Mouse (Mus musculus) heart, adult 2 months (tissue): ENCODE measurements around the gene Cxcl13. TPM values are rescaled to one million over a fixed set of nuclear protein-coding genes. Genes with fewer than 3 reads are reported as not detected.

ENCODE experiments used
- DNase-seq, 2 experiments: peaks; one replicate each; pipeline ENCODE4 v3.0.0; 2021
- H3K27ac ChIP-seq: fragments of 200-600 bp; 2 replicates; pipeline ENCODE4 v1.8.1; 2022
- H3K27me3 ChIP-seq: fragments of 200-500 bp; 2 replicates; pipeline ENCODE4 v1.6.1; 2012; ENCODE audit warnings: mild to moderate bottlenecking, low read length, inconsistent platforms, mixed read lengths; ENCODE audit not compliant: control insufficient read depth, insufficient read depth
- H3K36me3 ChIP-seq: fragments of 200-500 bp; 2 replicates; pipeline ENCODE4 v1.6.1; 2012; ENCODE audit warnings: low read length, inconsistent platforms; ENCODE audit not compliant: control insufficient read depth, insufficient read depth
- H3K4me1 ChIP-seq: fragments of 200-500 bp; 2 replicates; pipeline ENCODE4 v1.6.1; 2011; ENCODE audit warnings: low read length; ENCODE audit not compliant: control insufficient read depth, insufficient read depth
- H3K4me3 ChIP-seq: fragments of 200-600 bp; 2 replicates; pipeline ENCODE4 v1.8.1; 2022
- H3K79me2 ChIP-seq: fragments of 200-500 bp; replicated peaks from 2 replicates; pipeline ENCODE4 v1.6.1; 2012; ENCODE audit warnings: mild to moderate bottlenecking, inconsistent platforms, low read length, moderate library complexity, mixed read lengths; ENCODE audit not compliant: control insufficient read depth, insufficient read depth
- H3K9ac ChIP-seq: fragments of 200-500 bp; 2 replicates; pipeline ENCODE4 v1.6.1; 2012; ENCODE audit warnings: low read depth, mild to moderate bottlenecking, control low read depth, inconsistent platforms, low read length, mixed read lengths
- CTCF ChIP-seq: fragments of 200-600 bp; IDR thresholded peaks from 2 replicates; pipeline ENCODE4 v1.8.1; 2022; ENCODE audit warnings: antibody characterized with exemption, mild to moderate bottlenecking, moderate library complexity
- EP300 ChIP-seq: fragments of 200-500 bp; IDR thresholded peaks from 2 replicates; pipeline ENCODE4 v1.6.1; 2011; ENCODE audit warnings: low read depth, low read length, control low read depth; ENCODE audit not compliant: insufficient read depth
- POLR2A ChIP-seq: fragments of 200-500 bp; IDR thresholded peaks from 2 replicates; pipeline ENCODE4 v1.6.1; 2011; ENCODE audit warnings: mild to moderate bottlenecking, low read depth, low read length, control low read depth; ENCODE audit not compliant: insufficient read depth
- WGBS: fragments of 180-500 bp; shearing (Covaris S2); methylation state at CpG from one replicate; pipeline ENCODE4 v1.1.7; 2018; 5-methylcytosine and 5-hydroxymethylcytosine counted together
- intact Hi-C: fragments of 180-260 bp; cut with DNase I; formaldehyde crosslinking; loops from one replicate; pipeline ENCODE4 v1.15.1; 2025
- polyA plus RNA-seq: library from polyadenylated mRNA; depleted of rRNA; stranded (reverse); fragments of >200 nt; gene quantifications from 2 replicates; pipeline ENCODE4 v1.2.3, GENCODE M21; 2012
- total RNA-seq, 2 experiments: library from RNA; stranded (reverse); gene quantifications; 2 replicates each; pipeline ENCODE4 v1.2.3; 2021

Cxcl13 gene
- total and polyA plus RNA-seq, 3 experiments, result 1.5 to 2.7 (median 1.6) TPM

- Histone ChIP-seq H3K27ac (no peak overlapping the region), H3K36me3 (no peaks in the 10 kb centered on the region), H3K9ac (no peak overlapping the region), H3K27me3 (no peaks in the 10 kb centered on the region), H3K4me3 (no peak overlapping the region), H3K79me2 (no peaks in the 10 kb centered on the region), H3K4me1 (no peaks in the 10 kb centered on the region)
- peak in 1 of 2 experiments; percentile 36 for DNase-seq
- WGBS, result 57% methylated on average over 5 of the region's 5 CpGs
- TF ChIP-seq POLR2A, result no peak
- TF ChIP-seq EP300, result no peak
- no peak for TF ChIP-seq CTCF
- intact Hi-C loops, result no loop called here
Observed at GRCm38 (mm10) chr5:95935035-95935434, 21.7 kb upstream of the Cxcl13 start.

- Histone ChIP-seq H3K36me3 (no peaks in the 10 kb centered on the region), H3K79me2 (no peaks in the 10 kb centered on the region), H3K4me1 (no peaks in the 10 kb centered on the region), H3K4me3 (no peak overlapping the region), H3K27me3 (no peaks in the 10 kb centered on the region), H3K9ac (no peak overlapping the region), H3K27ac (no peak overlapping the region)
- no peak for DNase-seq
- intact Hi-C loops, result no loop called here
- TF ChIP-seq CTCF (no peak), EP300 (no peak), POLR2A (no peak)
- WGBS, result 78% methylated on average over 5 of the region's 5 CpGs
Observed at GRCm38 (mm10) chr5:95936068-95936467, 20.7 kb upstream of the Cxcl13 start.

- Histone ChIP-seq H3K36me3 (no peaks in the 10 kb centered on the region), H3K27ac (no peak overlapping the region), H3K4me1 (no peaks in the 10 kb centered on the region), H3K27me3 (no peaks in the 10 kb centered on the region), H3K4me3 (no peak overlapping the region), H3K79me2 (no peaks in the 10 kb centered on the region), H3K9ac (no peak overlapping the region)
- 27% methylated on average over 2 of the region's 2 CpGs for WGBS
- no peak for TF ChIP-seq EP300
- no peak for TF ChIP-seq POLR2A
- TF ChIP-seq CTCF, result no peak
- no peak for DNase-seq
- intact Hi-C loops, result no loop called here
Observed at GRCm38 (mm10) chr5:95937129-95937528, 19.6 kb upstream of the Cxcl13 start.

- no peak for DNase-seq
- TF ChIP-seq EP300 (no peak), CTCF (peak; percentile 16; the same call in 1 of the 2 replicates)
- H3K4me3 ChIP-seq, result no peak overlapping the region
- no peaks in the 10 kb centered on the region for H3K36me3 ChIP-seq
- H3K27me3 ChIP-seq, result no peaks in the 10 kb centered on the region
- 80% methylated on average over 11 of the region's 11 CpGs for WGBS
- peaks cover 2% of the 10 kb centered on the region; the same call in 1 of the 2 replicates for H3K4me1 ChIP-seq
- H3K9ac ChIP-seq, result no peak overlapping the region
- H3K27ac ChIP-seq, result no peak overlapping the region
- intact Hi-C loops, result no loop called here
- H3K79me2 ChIP-seq, result no peaks in the 10 kb centered on the region
Observed at GRCm38 (mm10) chr5:95938044-95938625, 18.6 kb upstream of the Cxcl13 start.

GRCm38 (mm10) chr5:95940682-95941221, 16.0 kb upstream of the Cxcl13 start:
- Histone ChIP-seq H3K4me1 (peaks cover 2% of the 10 kb centered on the region), H3K79me2 (no peaks in the 10 kb centered on the region), H3K9ac (no peak overlapping the region), H3K4me3 (no peak overlapping the region), H3K36me3 (no peaks in the 10 kb centered on the region), H3K27ac (no peak overlapping the region), H3K27me3 (no peaks in the 10 kb centered on the region)
- no peak for DNase-seq
- no peak for TF ChIP-seq POLR2A
- no peak for TF ChIP-seq EP300
- TF ChIP-seq CTCF, result no peak
- 45% methylated on average over 4 of the region's 4 CpGs for WGBS
- intact Hi-C loops, result no loop called here

GRCm38 (mm10) chr5:95941562-95941961, 15.2 kb upstream of the Cxcl13 start:
- WGBS, result 83% methylated on average over 7 of the region's 7 CpGs
- TF ChIP-seq POLR2A, result no peak
- TF ChIP-seq CTCF, result no peak
- TF ChIP-seq EP300, result no peak
- H3K9ac ChIP-seq, result no peak overlapping the region
- peaks cover 2% of the 10 kb centered on the region for H3K4me1 ChIP-seq
- DNase-seq, result no peak
- H3K36me3 ChIP-seq, result no peaks in the 10 kb centered on the region
- no peaks in the 10 kb centered on the region for H3K79me2 ChIP-seq
- H3K4me3 ChIP-seq, result no peak overlapping the region
- intact Hi-C loops, result no loop called here
- H3K27me3 ChIP-seq, result no peaks in the 10 kb centered on the region
- no peak overlapping the region for H3K27ac ChIP-seq
